Mouse (Mus musculus): Measurements from ENCODE around the gene Cd37. TPM values are rescaled to one million over a fixed set of nuclear protein-coding genes. Genes with fewer than 3 reads are reported as not detected.

Gene Cd37
- polyA plus RNA-seq, 1 experiment from 2014 or later = 10.3 TPM

DNA sequence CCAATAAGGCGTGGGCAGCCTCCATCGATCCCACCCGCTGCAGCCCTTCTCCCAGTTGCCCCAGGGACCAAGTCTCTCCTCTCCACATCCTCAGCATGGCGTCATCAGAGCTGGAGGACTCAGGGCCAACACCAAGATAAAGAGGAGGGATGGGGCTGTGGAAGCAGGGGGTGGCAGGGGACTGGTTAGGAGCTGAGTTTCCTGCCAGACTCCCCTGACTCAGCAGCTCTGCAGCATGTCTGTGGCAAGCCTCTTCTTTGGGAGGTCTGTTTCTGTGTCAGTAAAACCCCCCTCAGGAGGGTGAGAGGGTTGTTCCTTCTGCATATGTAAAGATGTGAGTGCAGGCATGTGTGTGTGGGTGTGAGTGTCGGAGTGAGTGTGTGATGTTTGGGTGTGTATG is 41.9 kb downstream of the Cd37 start:
- no peak for DNase-seq
- no peak for ATAC-seq (ENCODE audit: low read depth)
- H3K36me3 ChIP-seq = no peaks in the 10 kb centered on the region
- H3K27ac ChIP-seq = no peak overlapping the region
- no peak overlapping the region for H3K9ac ChIP-seq
- H3K4me2 ChIP-seq = no peak overlapping the region
- WGBS (ENCODE audit: insufficient replicate concordance) = 49% methylated on average over 5 of the region's 5 CpGs
- no peak overlapping the region for H3K4me3 ChIP-seq (replicated peaks)
- H3K27me3 ChIP-seq = peaks cover 60% of the 10 kb centered on the region
- no peaks in the 10 kb centered on the region for H3K4me1 ChIP-seq (replicated peaks)
- H3K9me3 ChIP-seq (replicated peaks) = no peaks in the 10 kb centered on the region

DNA sequence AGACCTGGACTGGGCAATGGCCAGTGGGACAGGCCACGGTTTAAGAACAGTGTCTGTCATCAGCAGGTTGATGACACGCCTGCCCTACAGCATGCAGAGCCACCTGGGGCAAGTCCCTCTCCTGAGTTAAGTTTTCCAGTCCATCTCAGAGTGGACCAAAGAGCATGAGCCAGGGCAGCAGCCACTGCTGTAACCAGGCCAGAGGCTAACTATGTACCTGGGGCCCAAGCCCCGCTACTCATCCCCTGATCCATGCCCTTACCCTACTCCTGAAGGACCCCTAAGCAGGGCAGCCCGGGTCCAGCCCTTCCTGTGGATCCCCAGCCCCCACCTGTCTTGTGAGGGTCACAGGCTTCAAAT is 42.8 kb downstream of the Cd37 start:
- no peak overlapping the region for H3K9ac ChIP-seq
- H3K27ac ChIP-seq = no peak overlapping the region
- DNase-seq = no peak
- 59% methylated on average over 4 of the region's 4 CpGs for WGBS (ENCODE audit: insufficient replicate concordance)
- H3K27me3 ChIP-seq = peaks cover 68% of the 10 kb centered on the region
- no peak for ATAC-seq (ENCODE audit: low read depth)
- H3K4me2 ChIP-seq = no peak overlapping the region
- no peaks in the 10 kb centered on the region for H3K36me3 ChIP-seq
- no peaks in the 10 kb centered on the region for H3K9me3 ChIP-seq (replicated peaks)
- H3K4me3 ChIP-seq (replicated peaks) = no peak overlapping the region
- no peaks in the 10 kb centered on the region for H3K4me1 ChIP-seq (replicated peaks)

DNA sequence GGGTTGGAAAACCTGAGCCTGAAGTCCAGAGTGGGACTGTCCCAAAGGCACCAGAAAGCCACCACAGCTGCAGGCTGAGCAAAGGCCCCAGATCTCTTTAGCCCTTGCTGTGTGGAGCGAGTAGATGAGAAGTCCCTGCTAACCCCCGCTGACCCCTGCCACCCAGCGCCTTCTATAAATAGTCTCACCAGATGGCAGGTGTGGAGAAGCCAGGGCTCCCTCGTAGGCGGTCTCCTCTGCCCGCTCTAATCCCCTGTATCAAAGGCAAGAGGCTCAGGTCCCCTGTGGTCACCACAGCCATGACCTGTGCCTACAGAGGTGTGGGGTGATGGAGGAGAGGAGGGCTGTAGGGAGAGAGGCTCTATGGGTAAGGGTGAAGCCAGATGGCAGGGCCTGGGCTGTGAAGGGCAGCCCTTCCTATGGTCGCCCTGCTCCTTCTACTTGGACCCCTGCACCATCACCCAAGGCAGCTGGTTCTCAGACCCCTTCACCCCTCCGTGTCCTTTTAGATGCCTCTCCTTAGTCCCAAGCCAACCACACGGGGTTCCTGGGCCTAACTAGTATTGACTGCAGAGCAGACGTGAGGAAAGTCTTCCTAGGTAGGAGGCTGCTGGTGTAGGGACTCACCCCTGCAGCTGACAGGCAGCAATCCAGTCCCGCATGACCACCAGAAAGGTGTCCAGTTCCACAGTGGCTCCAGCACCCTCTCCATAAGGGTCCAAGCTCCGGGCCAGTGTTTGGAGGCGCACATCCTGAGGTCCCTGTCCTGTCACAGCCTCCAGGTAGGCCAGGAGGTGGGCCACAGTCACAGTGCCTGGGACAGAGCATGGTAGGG is 43.4 kb downstream of the Cd37 start:
- no peak overlapping the region for H3K4me3 ChIP-seq (replicated peaks)
- no peaks in the 10 kb centered on the region for H3K4me1 ChIP-seq (replicated peaks)
- DNase-seq (no peak), ATAC-seq (ENCODE audit: low read depth) (no peak)
- H3K9ac ChIP-seq = no peak overlapping the region
- no peaks in the 10 kb centered on the region for H3K9me3 ChIP-seq (replicated peaks)
- H3K36me3 ChIP-seq = no peaks in the 10 kb centered on the region
- WGBS (ENCODE audit: insufficient replicate concordance) = 53% methylated on average over 13 of the region's 13 CpGs
- peaks cover 73% of the 10 kb centered on the region for H3K27me3 ChIP-seq
- H3K4me2 ChIP-seq = no peak overlapping the region
- no peak overlapping the region for H3K27ac ChIP-seq

DNA sequence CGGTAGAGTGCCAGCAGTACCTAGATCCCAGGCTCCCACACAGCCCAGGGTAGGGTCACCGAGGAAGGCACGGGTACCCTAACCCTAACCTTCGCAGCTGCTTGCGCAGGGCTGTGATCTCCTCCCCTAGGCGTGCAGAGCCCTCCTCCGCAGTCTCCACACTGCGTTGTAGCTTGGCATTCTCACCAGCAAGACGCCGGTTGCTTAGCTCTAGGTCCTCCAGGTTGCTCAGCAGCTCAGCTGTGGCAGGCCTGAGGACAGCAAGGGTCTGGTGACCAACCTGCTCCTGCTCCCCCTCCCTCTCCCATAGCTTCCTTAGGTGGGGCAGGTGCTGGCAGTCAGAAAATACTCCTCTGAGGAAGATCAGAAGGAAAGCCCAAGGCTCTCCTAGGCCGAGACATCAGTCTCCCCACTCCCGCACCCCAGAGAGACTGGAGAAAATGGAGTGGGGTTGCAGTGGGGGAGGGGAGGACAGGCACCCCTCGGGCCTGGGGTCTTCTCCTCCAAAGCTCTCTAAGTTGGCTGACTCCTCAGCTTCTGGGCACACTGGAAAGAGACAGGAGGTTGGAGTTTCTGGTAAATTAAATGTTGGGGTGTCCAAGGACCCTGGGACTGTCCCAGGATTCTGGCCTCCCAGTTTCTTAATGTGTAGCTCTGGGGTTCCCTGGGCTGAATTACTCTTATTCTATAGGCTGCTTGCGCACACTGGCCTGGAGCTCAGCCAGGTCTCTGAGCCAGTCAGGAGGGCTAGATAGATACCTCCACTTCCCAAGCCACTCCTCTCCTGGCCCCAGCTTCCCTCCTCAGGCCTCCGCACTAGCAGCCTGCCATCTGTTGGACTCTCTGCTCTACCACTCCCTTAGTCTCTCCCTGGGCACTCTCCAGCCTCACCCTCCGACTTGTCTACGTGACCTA is 44.8 kb downstream of the Cd37 start:
- peaks cover 78% of the 10 kb centered on the region for H3K27me3 ChIP-seq
- H3K27ac ChIP-seq = no peak overlapping the region
- no peaks in the 10 kb centered on the region for H3K36me3 ChIP-seq
- H3K9ac ChIP-seq = no peak overlapping the region
- no peak overlapping the region for H3K4me3 ChIP-seq (replicated peaks)
- H3K4me2 ChIP-seq = no peak overlapping the region
- no peaks in the 10 kb centered on the region for H3K9me3 ChIP-seq (replicated peaks)
- 59% methylated on average over 17 of the region's 17 CpGs for WGBS (ENCODE audit: insufficient replicate concordance)
- DNase-seq (no peak), ATAC-seq (ENCODE audit: low read depth) (no peak)
- H3K4me1 ChIP-seq (replicated peaks) = no peaks in the 10 kb centered on the region

DNA sequence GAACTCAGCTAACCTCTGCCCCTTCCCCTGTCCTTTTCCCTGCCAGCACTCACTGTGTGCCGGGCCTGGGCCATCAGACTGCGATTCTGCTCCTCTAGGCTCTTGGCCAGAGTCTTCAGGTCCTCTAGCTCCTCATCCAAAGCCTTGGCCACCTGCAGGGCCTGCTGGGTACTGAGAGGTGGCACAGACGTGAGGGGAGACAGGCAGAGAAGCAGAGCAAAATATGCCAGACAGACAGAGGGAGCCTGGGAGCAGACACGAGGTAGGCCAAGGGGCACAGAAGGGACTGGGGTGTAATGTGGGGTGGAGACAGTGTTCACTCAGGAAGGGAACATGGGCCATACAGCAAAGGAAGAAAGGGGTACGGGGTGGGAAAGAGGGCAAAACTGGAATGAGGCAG is 45.5 kb downstream of the Cd37 start:
- Histone ChIP-seq H3K9ac (no peak overlapping the region), H3K4me3 (replicated peaks) (no peak overlapping the region), H3K4me2 (no peak overlapping the region), H3K36me3 (no peaks in the 10 kb centered on the region), H3K27me3 (peaks cover 78% of the 10 kb centered on the region), H3K4me1 (replicated peaks) (no peaks in the 10 kb centered on the region), H3K27ac (no peak overlapping the region), H3K9me3 (replicated peaks) (no peaks in the 10 kb centered on the region)
- no peak for ATAC-seq (ENCODE audit: low read depth)
- no peak for DNase-seq
- 49% methylated on average over 5 of the region's 5 CpGs for WGBS (ENCODE audit: insufficient replicate concordance)

DNA sequence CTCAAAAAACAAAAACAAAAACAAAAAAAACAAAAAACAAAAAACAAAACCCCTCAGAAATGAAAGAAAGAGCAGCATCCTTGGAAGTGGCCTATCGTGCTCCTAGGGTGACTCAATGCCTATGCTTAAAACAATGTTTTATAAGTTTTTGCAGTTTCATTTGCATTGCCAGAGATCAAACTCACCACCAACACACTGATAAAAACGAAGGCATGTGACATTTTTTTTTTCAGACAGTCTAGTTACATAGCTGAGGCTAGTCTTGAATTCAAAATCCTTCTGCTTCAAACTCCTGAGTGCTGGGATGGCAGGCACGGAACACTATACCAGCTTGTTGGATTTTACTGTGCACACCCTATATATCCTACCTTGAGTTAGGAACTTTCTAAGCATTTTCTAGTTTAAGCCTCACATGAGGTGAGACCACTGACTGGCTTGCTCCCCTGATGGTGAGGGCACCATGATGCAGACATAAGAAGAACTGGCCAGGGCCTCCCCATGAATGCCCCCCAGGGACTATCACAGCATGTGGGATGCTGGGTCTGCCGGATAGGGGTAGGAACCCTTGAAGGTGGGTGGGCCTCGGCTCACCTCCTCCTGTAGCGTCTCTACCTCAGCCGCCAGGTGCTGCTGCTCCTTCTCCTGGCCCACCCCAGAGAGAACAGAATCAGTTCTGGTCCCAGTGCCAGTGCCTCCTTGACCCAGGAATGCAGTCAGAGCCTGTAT is 46.2 kb downstream of the Cd37 start:
- Histone ChIP-seq H3K9ac (no peak overlapping the region), H3K36me3 (no peaks in the 10 kb centered on the region), H3K27ac (no peak overlapping the region), H3K9me3 (replicated peaks) (no peaks in the 10 kb centered on the region), H3K4me1 (replicated peaks) (no peaks in the 10 kb centered on the region), H3K4me3 (replicated peaks) (no peak overlapping the region), H3K4me2 (no peak overlapping the region), H3K27me3 (peaks cover 82% of the 10 kb centered on the region)
- ATAC-seq (ENCODE audit: low read depth) (no peak), DNase-seq (no peak)
- WGBS (ENCODE audit: insufficient replicate concordance) = 70% methylated on average over 7 of the region's 7 CpGs

DNA sequence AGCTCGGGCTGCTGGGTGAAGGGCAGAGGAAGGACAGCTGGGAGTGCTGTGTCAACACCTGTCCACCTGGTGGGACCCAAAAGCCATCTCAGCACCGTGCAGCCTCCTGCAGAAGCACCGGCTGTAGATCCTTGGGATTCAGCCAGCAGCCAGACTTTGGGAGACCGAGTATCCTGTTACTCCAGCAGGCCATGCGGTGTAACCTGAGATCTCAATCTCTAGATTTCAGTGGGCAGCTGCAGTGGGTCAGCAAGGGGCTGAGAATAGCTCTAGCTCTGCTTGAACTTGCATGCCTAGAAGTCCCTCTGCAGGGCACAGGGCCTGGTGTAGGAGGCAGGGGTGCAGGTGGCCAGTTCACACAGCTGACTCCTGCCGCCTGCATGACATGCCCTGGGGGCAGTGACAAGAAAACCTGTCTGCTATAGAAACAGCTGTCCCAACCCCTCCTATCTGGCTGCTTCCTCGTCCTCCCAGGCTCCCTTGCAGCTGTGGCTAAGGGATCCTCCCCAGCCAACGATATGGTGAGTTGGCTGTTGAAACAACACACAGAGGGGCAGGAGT is 47.0 kb downstream of the Cd37 start:
- no peak for DNase-seq
- WGBS (ENCODE audit: insufficient replicate concordance) = 19% methylated on average over 8 of the region's 8 CpGs
- no peaks in the 10 kb centered on the region for H3K9me3 ChIP-seq (replicated peaks)

DNA sequence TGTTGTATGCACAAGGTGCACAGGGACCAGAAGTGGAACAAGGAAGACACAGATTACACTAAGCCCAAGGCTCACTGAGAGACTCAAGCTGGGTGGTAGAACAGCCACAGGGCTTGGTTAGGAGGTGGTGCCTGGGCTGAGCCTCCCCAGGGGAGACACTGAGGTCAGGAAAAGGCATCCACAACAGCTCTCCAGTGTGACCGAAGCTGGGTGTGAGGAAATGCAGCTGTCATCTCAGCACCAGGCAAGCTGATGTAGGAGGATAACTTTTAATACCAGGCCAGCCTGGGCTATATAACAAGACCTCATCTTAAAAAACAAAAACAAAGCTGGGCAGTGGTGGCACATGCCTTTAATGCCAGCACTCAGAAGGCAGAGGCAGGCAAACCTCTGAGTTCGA is 47.8 kb downstream of the Cd37 start:
- WGBS (ENCODE audit: insufficient replicate concordance) = 62% methylated on average over 2 of the region's 2 CpGs
- Histone ChIP-seq H3K4me2 (no peak overlapping the region), H3K36me3 (no peaks in the 10 kb centered on the region), H3K27ac (no peak overlapping the region), H3K4me3 (replicated peaks) (no peak overlapping the region), H3K9me3 (replicated peaks) (no peaks in the 10 kb centered on the region), H3K27me3 (peaks cover 84% of the 10 kb centered on the region), H3K9ac (no peak overlapping the region), H3K4me1 (replicated peaks) (no peaks in the 10 kb centered on the region)
- DNase-seq = no peak
- ATAC-seq (ENCODE audit: low read depth) = no peak

More for the DNA sequence above, 47.0 kb downstream of the Cd37 start:
- Histone ChIP-seq H3K27me3 (peaks cover 81% of the 10 kb centered on the region), H3K36me3 (no peaks in the 10 kb centered on the region), H3K27ac (no peak overlapping the region), H3K4me3 (replicated peaks) (no peak overlapping the region), H3K9ac (no peak overlapping the region), H3K4me1 (replicated peaks) (no peaks in the 10 kb centered on the region), H3K4me2 (no peak overlapping the region)
- no peak for ATAC-seq (ENCODE audit: low read depth)

DNA sequence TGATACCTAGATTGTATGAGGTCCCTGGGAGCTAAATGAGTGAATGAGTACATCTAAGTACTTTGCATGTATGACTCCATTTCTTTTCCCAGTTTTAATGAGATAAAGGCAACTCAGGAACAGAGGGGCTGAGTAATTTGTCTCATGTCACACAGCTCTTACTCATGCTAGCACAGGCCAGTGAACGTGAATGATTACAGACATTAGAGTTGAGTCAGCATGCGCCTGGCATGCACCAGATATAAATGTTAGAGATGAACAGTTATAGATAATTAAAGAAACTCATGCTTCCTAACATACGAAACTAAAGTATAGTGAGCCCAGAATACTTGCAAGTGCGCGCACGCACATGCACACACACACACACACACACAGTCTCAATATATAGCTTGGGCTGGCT is 48.7 kb downstream of the Cd37 start:
- WGBS (ENCODE audit: insufficient replicate concordance) = 68% methylated on average over 6 of the region's 6 CpGs
- Histone ChIP-seq H3K4me2 (no peak overlapping the region), H3K4me1 (replicated peaks) (no peaks in the 10 kb centered on the region), H3K27ac (no peak overlapping the region), H3K9me3 (replicated peaks) (no peaks in the 10 kb centered on the region), H3K4me3 (replicated peaks) (no peak overlapping the region), H3K27me3 (peaks cover 87% of the 10 kb centered on the region), H3K36me3 (no peaks in the 10 kb centered on the region), H3K9ac (no peak overlapping the region)
- no peak for DNase-seq
- ATAC-seq (ENCODE audit: low read depth) = no peak

DNA sequence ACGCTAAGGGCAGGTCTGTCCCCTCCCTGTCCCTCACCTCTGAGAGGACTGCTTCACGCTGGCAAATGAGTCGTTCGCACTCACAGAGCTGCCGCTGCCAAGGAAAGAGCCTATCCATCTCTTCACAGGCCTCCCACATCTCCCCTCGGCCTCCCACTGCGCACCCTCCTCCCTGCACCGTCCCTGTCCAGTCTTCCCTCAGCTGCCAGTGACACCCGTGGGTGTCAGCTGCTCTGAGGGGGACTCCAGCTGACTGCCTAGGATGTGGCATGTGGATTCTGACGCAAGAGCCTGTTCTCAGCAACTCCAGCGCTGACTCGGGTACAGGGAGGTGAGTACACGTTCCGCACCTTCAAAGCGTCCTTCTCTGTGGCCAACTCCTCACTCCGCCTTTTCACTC is 49.3 kb downstream of the Cd37 start:
- no peak overlapping the region for H3K27ac ChIP-seq
- 42% methylated on average over 16 of the region's 16 CpGs for WGBS (ENCODE audit: insufficient replicate concordance)
- H3K9me3 ChIP-seq (replicated peaks) = no peaks in the 10 kb centered on the region
- no peak overlapping the region for H3K4me3 ChIP-seq (replicated peaks)
- no peak overlapping the region for H3K9ac ChIP-seq
- no peak overlapping the region for H3K4me2 ChIP-seq
- no peak for ATAC-seq (ENCODE audit: low read depth)
- H3K4me1 ChIP-seq (replicated peaks) = no peaks in the 10 kb centered on the region
- no peak for DNase-seq
- H3K27me3 ChIP-seq = peaks cover 93% of the 10 kb centered on the region
- no peaks in the 10 kb centered on the region for H3K36me3 ChIP-seq

DNA sequence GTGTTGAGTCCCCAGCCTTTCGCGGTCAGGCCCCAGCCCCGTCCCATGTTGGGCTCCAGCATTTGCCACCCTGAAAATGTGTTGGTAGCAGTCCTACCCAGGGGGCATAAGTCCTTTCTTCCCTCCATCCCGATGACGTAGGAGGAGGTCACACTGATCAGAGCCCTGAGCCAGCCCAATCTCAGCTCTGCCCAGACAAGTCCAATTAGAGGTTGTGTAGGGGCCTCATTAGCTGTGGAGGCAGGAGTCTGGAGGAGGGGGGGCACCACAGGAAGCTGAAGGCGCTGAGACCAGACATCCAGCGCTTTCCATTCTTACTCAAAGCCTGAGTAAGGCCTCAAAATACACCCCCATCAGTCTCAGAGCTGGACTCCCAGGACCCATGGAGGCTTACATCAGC is 53.0 kb downstream of the Cd37 start:
- no peak overlapping the region for H3K27ac ChIP-seq
- no peaks in the 10 kb centered on the region for H3K36me3 ChIP-seq
- ATAC-seq (ENCODE audit: low read depth) = no peak
- WGBS (ENCODE audit: insufficient replicate concordance) = 54% methylated on average over 7 of the region's 7 CpGs
- no peaks in the 10 kb centered on the region for H3K9me3 ChIP-seq (replicated peaks)
- DNase-seq = no peak
- H3K9ac ChIP-seq = no peak overlapping the region
- H3K4me1 ChIP-seq (replicated peaks) = peaks cover 17% of the 10 kb centered on the region
- peaks cover 98% of the 10 kb centered on the region for H3K27me3 ChIP-seq
- H3K4me3 ChIP-seq (replicated peaks) = no peak overlapping the region
- H3K4me2 ChIP-seq = no peak overlapping the region

Measured in liver, embryonic 13.5 days (tissue).